Mouse (Mus musculus) embryonic facial prominence, embryonic 14.5 days (tissue): ENCODE data around the gene Slc25a28. TPM values are rescaled to one million over a fixed set of nuclear protein-coding genes. Genes with fewer than 3 reads are reported as not detected.

Experiments used
- ATAC-seq: fragments of 200-750 bp; cut with Nextera tagmentation; 2 replicates; pipeline ENCODE4 v1.8.0; 2017; ENCODE audit warnings: low read depth, moderate number of reproducible peaks, moderate TSS enrichment
- DNase-seq: peaks from one replicate; pipeline ENCODE4 v3.0.0-alpha.2; 2015; ENCODE audit warnings: low spot score
- H3K27ac ChIP-seq: fragments of 300-500 bp; sonication (generic); replicated peaks from 2 replicates; pipeline ENCODE4 v1.5.1; 2014; ENCODE audit warnings: low read depth, mild to moderate bottlenecking, low read length, moderate library complexity
- H3K27me3 ChIP-seq: fragments of 300-500 bp; sonication (generic); replicated peaks from 2 replicates; pipeline ENCODE4 v1.6.1; 2014; ENCODE audit warnings: low read length; ENCODE audit not compliant: control insufficient read depth, insufficient read depth
- H3K36me3 ChIP-seq: fragments of 300-500 bp; sonication (generic); 2 replicates; pipeline ENCODE4 v1.6.1; 2014; ENCODE audit warnings: low read length, mixed read lengths; ENCODE audit not compliant: control insufficient read depth, insufficient read depth
- H3K4me1 ChIP-seq: fragments of 300-500 bp; sonication (generic); 2 replicates; pipeline ENCODE4 v1.6.1; 2014; ENCODE audit warnings: antibody characterized with exemption, low read length; ENCODE audit not compliant: control insufficient read depth, insufficient read depth
- H3K4me2 ChIP-seq: fragments of 300-500 bp; sonication (generic); 2 replicates; pipeline ENCODE4 v1.6.1; 2014; ENCODE audit warnings: low read depth, mild to moderate bottlenecking, low read length, moderate library complexity, mixed read lengths
- H3K4me3 ChIP-seq: fragments of 300-500 bp; sonication (generic); 2 replicates; pipeline ENCODE4 v1.5.1; 2014; ENCODE audit warnings: low read depth, mild to moderate bottlenecking, low read length
- H3K9ac ChIP-seq: fragments of 300-500 bp; sonication (generic); 2 replicates; pipeline ENCODE4 v1.6.1; 2014; ENCODE audit warnings: low read depth, mild to moderate bottlenecking, low read length, moderate library complexity, mixed read lengths
- H3K9me3 ChIP-seq: fragments of 300-500 bp; sonication (generic); 2 replicates; pipeline ENCODE4 v1.6.1; 2016; ENCODE audit warnings: low read length; ENCODE audit not compliant: control insufficient read depth
- WGBS: fragments of 180-500 bp; shearing (Covaris S2); extraction: QIAGEN DNeasy Blood & Tissue Kit; methylation state at CpG from one replicate; pipeline ENCODE4 v1.1.7; 2014; 5-methylcytosine and 5-hydroxymethylcytosine counted together
- polyA plus RNA-seq: library from polyadenylated mRNA; unstranded; fragments of >200 nt; fragmentation: Nextera tagmentation; extraction: Ambion mirVana; gene quantifications from 2 replicates; pipeline ENCODE4 v1.2.1, GENCODE M21; 2014

The Slc25a28 gene
- polyA plus RNA-seq, 1 experiment from 2014 or later, result 12.1 TPM

GRCm38 (mm10) chr19:43689419-43690246 lies 15.0 kb upstream of the Slc25a28 start, which contains the start of gene Entpd7:
Gene Entpd7, plus strand, starts transcription at chr19:43689672.
- DNase-seq (peak; percentile 98), ATAC-seq (peak; percentile 99)
- H3K4me3 ChIP-seq, result peak within 1 kb of the TSS; percentile 73
- no peaks in the 10 kb centered on the region for H3K4me1 ChIP-seq
- peak within 1 kb of the TSS; percentile 93 for H3K4me2 ChIP-seq
- no peaks in the 10 kb centered on the region for H3K27me3 ChIP-seq
- peak within 1 kb of the TSS; percentile 77 for H3K9ac ChIP-seq
- peak within 1 kb of the TSS; percentile 30 for H3K27ac ChIP-seq
- H3K9me3 ChIP-seq, result peaks cover 3% of the 10 kb centered on the region; the same call in 1 of the 2 replicates
- WGBS, result under 1% methylated on average over 31 of the region's 60 CpGs
- peaks cover 13% of the 10 kb centered on the region for H3K36me3 ChIP-seq

- ATAC-seq, result no peak
- Histone ChIP-seq H3K4me3 (no peak overlapping the region), H3K27me3 (peaks cover 2% of the 10 kb centered on the region; the same call in 1 of the 2 replicates), H3K4me2 (no peak overlapping the region), H3K36me3 (no peaks in the 10 kb centered on the region), H3K9ac (no peak overlapping the region), H3K27ac (no peak overlapping the region), H3K4me1 (peaks cover 2% of the 10 kb centered on the region; the same call in 1 of the 2 replicates), H3K9me3 (no peaks in the 10 kb centered on the region)
- 77% methylated on average over 4 of the region's 4 CpGs for WGBS
- DNase-seq, result no peak
Observed at GRCm38 (mm10) chr19:43681541-43681940, 6.9 kb upstream of the Slc25a28 start.

- no peak for DNase-seq
- no peak for ATAC-seq
- 77% methylated on average over 10 of the region's 10 CpGs for WGBS
- Histone ChIP-seq H3K27ac (no peak overlapping the region), H3K4me2 (no peak overlapping the region), H3K4me3 (no peak overlapping the region), H3K4me1 (peaks cover 8% of the 10 kb centered on the region; the same call in 1 of the 2 replicates), H3K9ac (no peak overlapping the region), H3K36me3 (no peaks in the 10 kb centered on the region), H3K27me3 (peaks cover 4% of the 10 kb centered on the region; the same call in 1 of the 2 replicates), H3K9me3 (no peaks in the 10 kb centered on the region)
Observed at GRCm38 (mm10) chr19:43679474-43679981, 4.8 kb upstream of the Slc25a28 start.

- H3K9me3 ChIP-seq, result no peaks in the 10 kb centered on the region
- no peak for DNase-seq
- H3K36me3 ChIP-seq, result no peaks in the 10 kb centered on the region
- no peak overlapping the region for H3K27ac ChIP-seq
- 72% methylated on average over 8 of the region's 8 CpGs for WGBS
- peaks cover 4% of the 10 kb centered on the region; the same call in 1 of the 2 replicates for H3K27me3 ChIP-seq
- no peak overlapping the region for H3K4me3 ChIP-seq
- peaks cover 9% of the 10 kb centered on the region; the same call in 1 of the 2 replicates for H3K4me1 ChIP-seq
- no peak for ATAC-seq
- H3K4me2 ChIP-seq, result no peak overlapping the region
- no peak overlapping the region for H3K9ac ChIP-seq
Observed at GRCm38 (mm10) chr19:43678467-43679003, 3.9 kb upstream of the Slc25a28 start.

GRCm38 (mm10) chr19:43675525-43676400 lies 1.1 kb upstream of the Slc25a28 start:
- H3K36me3 ChIP-seq, result no peaks in the 10 kb centered on the region
- H3K4me2 ChIP-seq, result peak overlapping the region; percentile 83
- peaks cover 16% of the 10 kb centered on the region for H3K4me1 ChIP-seq
- no peaks in the 10 kb centered on the region for H3K9me3 ChIP-seq
- peaks cover 4% of the 10 kb centered on the region; the same call in 1 of the 2 replicates for H3K27me3 ChIP-seq
- DNase-seq, result peak; percentile 82
- 3% methylated on average over 39 of the region's 43 CpGs for WGBS
- peak overlapping the region; percentile 74 for H3K4me3 ChIP-seq
- H3K9ac ChIP-seq, result peak overlapping the region; percentile 62
- ATAC-seq, result no peak
- H3K27ac ChIP-seq, result peak overlapping the region; percentile 86

- Histone ChIP-seq H3K4me1 (peaks cover 16% of the 10 kb centered on the region), H3K9me3 (no peaks in the 10 kb centered on the region), H3K4me3 (peak overlapping the region; percentile 74), H3K9ac (peak overlapping the region; percentile 85), H3K36me3 (no peaks in the 10 kb centered on the region), H3K27ac (peak overlapping the region; percentile 53), H3K27me3 (peaks cover 4% of the 10 kb centered on the region; the same call in 1 of the 2 replicates), H3K4me2 (peak overlapping the region; percentile 64)
- DNase-seq, result peak; percentile 30
- ATAC-seq, result peak; percentile 2; the same call in 1 of the 2 replicates
- 0% methylated on average over 13 of the region's 29 CpGs for WGBS
Observed at GRCm38 (mm10) chr19:43674316-43674689, 378 bp downstream of the Slc25a28 start.

GRCm38 (mm10) chr19:43673513-43674315 lies 967 bp downstream of the Slc25a28 start:
- peak overlapping the region; percentile 64 for H3K4me2 ChIP-seq
- peaks cover 4% of the 10 kb centered on the region; the same call in 1 of the 2 replicates for H3K27me3 ChIP-seq
- H3K27ac ChIP-seq, result no peak overlapping the region
- H3K9ac ChIP-seq, result peak overlapping the region; percentile 85
- H3K9me3 ChIP-seq, result no peaks in the 10 kb centered on the region
- no peak for ATAC-seq
- peaks cover 16% of the 10 kb centered on the region for H3K4me1 ChIP-seq
- H3K36me3 ChIP-seq, result no peaks in the 10 kb centered on the region
- peak; percentile 40 for DNase-seq
- WGBS, result 5% methylated on average over 21 of the region's 21 CpGs
- H3K4me3 ChIP-seq, result peak overlapping the region; percentile 74
